Mouse (Mus musculus) left cerebral cortex, adult 2 months (tissue): ENCODE data around the gene Sestd1. TPM values are rescaled to one million over a fixed set of nuclear protein-coding genes. Genes with fewer than 3 reads are reported as not detected.

Experiments used
- DNase-seq, 2 experiments: peaks; one replicate each; pipeline ENCODE4 v3.0.0; 2021 to 2022; ENCODE audit warnings: low spot score in 2 of 2, mixed read lengths in 1 of 2; ENCODE audit errors: extremely low spot score in 1 of 2
- H3K27ac ChIP-seq: fragments of 200-600 bp; 2 replicates; pipeline ENCODE4 v1.8.1; 2022
- H3K4me3 ChIP-seq: fragments of 200-600 bp; 2 replicates; pipeline ENCODE4 v1.8.1; 2022
- CTCF ChIP-seq: fragments of 200-600 bp; IDR thresholded peaks from 2 replicates; pipeline ENCODE4 v1.8.1; 2022; ENCODE audit warnings: antibody characterized with exemption, mild to moderate bottlenecking, moderate library complexity
- intact Hi-C: fragments of 180-260 bp; cut with DNase I; formaldehyde crosslinking; loops from one replicate; pipeline ENCODE4 v1.15.1; 2025
- total RNA-seq, 2 experiments: library from RNA; stranded (reverse); gene quantifications; 2 replicates each; pipeline ENCODE4 v1.2.3; 2021

The Sestd1 gene
- total RNA-seq, 2 experiments from 2014 or later, result 55.2 to 61.6 TPM

DNA sequence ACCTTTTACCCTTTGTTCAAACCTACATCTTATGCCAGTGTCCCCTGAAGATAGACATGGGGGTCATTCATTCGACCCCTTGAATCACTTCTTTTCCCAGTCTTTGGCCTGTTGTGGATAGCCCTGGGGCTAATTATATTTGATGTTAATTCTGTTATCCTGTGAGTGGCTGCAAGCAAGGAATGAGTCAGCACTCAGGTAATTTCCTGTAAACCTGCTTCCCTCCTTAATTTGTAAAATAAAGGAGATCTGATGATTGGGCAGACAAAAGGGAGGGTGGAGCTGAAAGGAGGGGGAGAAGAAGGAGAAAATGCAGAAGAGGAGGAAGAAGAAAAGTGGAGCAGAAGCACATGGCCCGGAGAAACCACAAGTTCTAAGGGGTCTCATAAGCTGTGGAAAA lies 133.4 kb downstream of the Sestd1 start:
- H3K27ac ChIP-seq, result no peak overlapping the region
- H3K4me3 ChIP-seq, result no peak overlapping the region
- no peak for DNase-seq
- intact Hi-C loops, result no loop called here
- TF ChIP-seq CTCF, result no peak

DNA sequence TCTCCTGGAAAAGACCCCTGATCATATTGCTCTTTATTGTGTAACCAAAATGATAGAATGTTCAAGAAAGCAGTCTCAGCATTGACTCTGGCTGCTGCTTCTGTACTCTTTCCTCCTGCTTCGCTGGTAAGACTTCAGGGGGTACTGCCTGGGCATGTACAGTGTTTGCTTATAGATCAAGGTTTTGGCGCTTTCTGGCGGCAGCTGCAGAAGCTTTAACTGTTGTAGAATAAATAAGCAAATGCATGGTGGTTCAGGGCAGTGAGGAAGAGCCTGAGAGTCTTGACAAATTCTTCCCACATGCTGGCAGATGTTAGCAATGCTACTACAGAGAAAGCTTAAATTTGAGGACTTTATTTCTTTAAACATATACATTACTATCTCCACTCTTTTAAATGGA lies 134.1 kb downstream of the Sestd1 start:
- no peak for DNase-seq
- Histone ChIP-seq H3K27ac (no peak overlapping the region), H3K4me3 (no peak overlapping the region)
- no peak for TF ChIP-seq CTCF
- intact Hi-C loops, result no loop called here

DNA sequence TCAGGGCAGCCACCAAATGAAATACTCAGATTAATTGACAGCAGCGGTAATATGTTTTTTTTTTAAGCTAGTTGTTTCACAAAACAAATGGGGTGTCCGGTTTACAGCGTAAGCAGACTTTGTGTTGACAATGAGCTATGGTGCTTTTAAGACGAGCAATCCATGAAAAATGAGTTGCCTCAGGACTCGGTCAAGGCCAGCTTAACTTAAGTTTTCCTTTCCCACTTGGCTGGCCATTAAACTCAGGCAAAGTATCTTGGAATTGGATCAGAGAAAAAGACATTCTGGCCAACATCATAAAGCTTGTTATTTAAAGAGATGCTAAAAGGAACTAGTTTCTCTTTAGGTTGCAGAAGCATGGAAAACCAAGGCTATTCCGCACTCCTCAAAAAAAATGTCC lies 136.9 kb downstream of the Sestd1 start:
- intact Hi-C loops, result no loop called here
- Histone ChIP-seq H3K27ac (no peak overlapping the region), H3K4me3 (no peak overlapping the region)
- DNase-seq, result no peak
- TF ChIP-seq CTCF, result no peak

DNA sequence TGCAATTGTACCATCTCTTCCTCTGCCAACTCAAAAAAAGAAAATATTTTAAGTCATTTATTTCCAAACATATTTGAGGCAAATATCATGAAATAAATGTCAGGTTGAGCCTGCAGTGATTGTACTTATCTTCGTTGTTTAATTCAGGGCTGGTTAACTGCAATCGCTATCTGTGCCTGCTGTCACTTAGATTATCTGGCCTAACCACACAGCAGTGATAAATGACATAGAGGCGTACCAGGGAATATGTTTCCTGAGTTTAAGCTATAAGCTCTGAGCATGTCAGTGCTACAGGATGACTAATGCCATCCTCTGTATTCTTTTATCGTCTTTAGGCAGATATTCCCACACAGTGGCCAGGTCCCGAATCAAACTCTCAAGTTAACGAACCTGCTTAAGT lies 141.5 kb downstream of the Sestd1 start:
- H3K4me3 ChIP-seq, result no peak overlapping the region
- intact Hi-C loops, result no loop called here
- H3K27ac ChIP-seq, result no peak overlapping the region
- no peak for TF ChIP-seq CTCF
- no peak for DNase-seq

DNA sequence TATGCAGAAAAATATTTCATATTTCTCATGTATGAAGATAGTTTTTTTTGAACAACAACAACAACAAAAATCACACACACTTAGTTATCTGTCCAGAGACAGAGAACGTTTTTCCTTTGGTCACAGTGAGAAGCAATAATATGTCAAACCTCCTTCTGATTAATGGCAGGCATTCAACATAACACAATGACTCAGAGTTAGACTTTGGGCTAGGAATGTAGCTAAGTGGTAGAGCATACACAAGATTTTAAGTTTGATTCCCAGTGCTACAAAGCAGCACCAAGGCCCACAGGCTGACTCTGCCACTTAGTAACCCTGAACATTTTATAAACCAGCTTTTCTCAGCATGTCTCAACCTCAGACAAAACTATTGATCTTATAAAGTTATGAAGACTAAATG lies 145.5 kb downstream of the Sestd1 start:
- no peak for TF ChIP-seq CTCF
- intact Hi-C loops, result no loop called here
- Histone ChIP-seq H3K4me3 (no peak overlapping the region), H3K27ac (no peak overlapping the region)
- no peak for DNase-seq

DNA sequence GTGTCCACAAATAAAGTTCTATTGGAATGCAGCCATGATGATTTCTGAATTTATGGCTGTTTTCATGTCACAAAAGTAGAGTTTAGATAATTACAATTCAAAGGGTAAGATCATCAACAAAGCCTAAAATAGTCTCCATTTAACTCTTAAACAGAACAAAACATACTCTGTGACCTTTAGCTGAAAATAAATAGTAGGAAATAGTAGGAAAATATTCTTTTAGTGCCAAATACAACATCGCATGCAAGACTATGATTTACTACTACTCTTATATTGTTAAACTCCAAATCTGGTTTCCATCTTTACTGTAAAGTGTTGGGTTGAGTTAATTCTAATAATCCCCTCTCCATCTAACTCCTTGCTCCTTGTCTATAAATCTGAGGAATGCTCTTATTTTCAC lies 147.0 kb downstream of the Sestd1 start:
- intact Hi-C loops, result no loop called here
- DNase-seq, result no peak
- Histone ChIP-seq H3K27ac (no peak overlapping the region), H3K4me3 (no peak overlapping the region)
- TF ChIP-seq CTCF, result no peak

Other genes with a start within 250 kb of the Sestd1 start
- 10 to 100 TPM; 18.5 to 28.2 TPM for gene Ccdc141, start 110.0 kb downstream of the Sestd1 start, total RNA-seq